Mouse (Mus musculus) frontal cortex, postnatal 14 days (tissue): Measurements from ENCODE around the gene Gm21913.
"Not testable (repeated sequence)": the region's sequence is repeated elsewhere in the genome, so short reads cannot be mapped to it uniquely, and the experiment has no call there.

ENCODE experiments used
- DNase-seq, 2 experiments: peaks; one replicate each; pipeline ENCODE4 v3.0.0; 2022; ENCODE audit warnings: low spot score in 2 of 2

Gm21913 gene

GRCm38 (mm10) chrY:74623596-74623995 is at the start of gene Gm21913:
TSS of gene Gm21913 (plus strand) at chrY:74623896.
- not testable (repeated sequence) for DNase-seq
